8 mouse cellular contexts compared by ENCODE assay signal in the genomic region with DNA sequence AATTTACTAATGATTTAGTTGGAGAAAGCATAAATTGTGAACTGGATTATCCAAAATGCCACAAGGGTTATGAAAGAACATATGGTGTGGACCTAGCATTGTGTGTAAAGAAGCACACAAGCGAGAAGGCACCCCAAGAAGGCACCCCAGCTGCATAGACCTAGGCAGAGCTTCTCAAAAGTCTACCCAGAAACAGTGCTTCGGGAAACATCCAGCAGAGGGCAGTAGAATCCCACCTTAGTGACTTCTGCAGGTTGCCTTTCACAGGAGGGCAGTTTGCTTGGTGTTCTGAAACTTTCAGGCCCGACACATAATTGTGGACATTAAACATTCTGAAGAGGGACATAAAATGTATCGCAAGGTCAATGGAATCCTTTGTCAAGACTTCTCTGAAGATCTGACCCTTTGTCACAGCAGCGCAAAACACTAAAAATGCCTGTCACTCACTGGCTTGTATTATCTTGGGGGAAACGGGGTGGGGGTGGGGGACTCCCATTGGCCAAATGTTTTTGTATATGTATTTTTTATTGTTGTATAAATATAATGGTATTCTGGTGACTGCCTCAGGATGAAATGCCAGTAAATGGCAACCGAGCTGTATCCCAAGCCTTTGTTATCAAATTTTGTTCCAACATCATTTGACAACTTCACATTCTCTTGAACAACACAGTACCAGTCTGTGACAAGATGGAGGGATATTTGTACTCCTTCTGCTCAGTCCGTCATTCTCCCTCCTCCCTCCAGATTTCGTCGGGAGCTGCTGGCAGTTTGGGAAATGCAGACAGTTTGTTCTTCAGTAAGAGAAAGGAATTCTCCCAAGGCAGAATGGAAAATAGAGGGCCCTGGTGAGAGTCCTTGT.
DNase-seq lines count a peak whose midpoint lies in the region; ATAC-seq and TF ChIP-seq lines count a peak whose summit lies in the region.

No protein-coding gene starts in this region.

- no peak overlapping the region for H3K4me2 ChIP-seq in heart, postnatal 0 days (ENCODE audit: low read depth, low read length)
- no peak overlapping the region for H3K4me2 ChIP-seq in heart, embryonic 12.5 days
- no peak overlapping the region for H3K4me2 ChIP-seq in midbrain, embryonic 16.5 days (ENCODE audit: low read length)

- no peak overlapping the region for H3K9ac ChIP-seq in heart, postnatal 0 days (replicated peaks; ENCODE audit: low read depth, low read length)
- no peak overlapping the region for H3K9ac ChIP-seq in heart, embryonic 12.5 days
- no peak overlapping the region for H3K9ac ChIP-seq in midbrain, embryonic 16.5 days (ENCODE audit: low read depth, low read length)

- TF ChIP-seq CTCF in heart, postnatal 0 days (IDR thresholded peaks at IDR 0.05; ENCODE audit: low read depth) = peak; percentile 85
- TF ChIP-seq CTCF in cerebellum, adult 2 months (IDR thresholded peaks at IDR 0.05; ENCODE audit: borderline replicate concordance, insufficient read depth, low read depth, low read length) = peak; percentile 73

- H3K27ac ChIP-seq in heart, postnatal 0 days (ENCODE audit: low read depth) = no peak overlapping the region
- H3K27ac ChIP-seq in heart, embryonic 12.5 days (ENCODE audit: poor library complexity, severe bottlenecking) = no peak overlapping the region
- H3K27ac ChIP-seq in cerebellum, adult 2 months (ENCODE audit: insufficient read depth, low read length) = no peak overlapping the region
- no peak overlapping the region for H3K27ac ChIP-seq in midbrain, embryonic 16.5 days (ENCODE audit: low read length)

- no peak for ATAC-seq in heart, postnatal 0 days (ENCODE audit: insufficient read depth, low read depth)
- ATAC-seq in heart, embryonic 12.5 days (ENCODE audit: insufficient number of reproducible peaks, low FRiP score) = no peak
- peak; percentile 86 for ATAC-seq in midbrain, embryonic 16.5 days

- H3K36me3 ChIP-seq in heart, postnatal 0 days (replicated peaks; ENCODE audit: control insufficient read depth, insufficient read depth, low read length) = no peaks in the 10 kb centered on the region
- H3K36me3 ChIP-seq in heart, embryonic 12.5 days = no peaks in the 10 kb centered on the region
- H3K36me3 ChIP-seq in midbrain, embryonic 16.5 days (ENCODE audit: control insufficient read depth, insufficient read depth, low read length) = no peaks in the 10 kb centered on the region

- peak; percentile 49 for DNase-seq in heart, postnatal 0 days (ENCODE audit: low spot score)
- peak; percentile 50 to 62 for DNase-seq in cerebellum, adult 2 months
- peak; percentile 92 for DNase-seq in forelimb bud, embryonic 11.5 days (ENCODE audit: low read depth, low spot score)
- peak; percentile 54 for DNase-seq in kidney, adult 18-20 months
- peak; percentile 84 to 91 for DNase-seq in left cerebral cortex, postnatal 25 days (ENCODE audit: low spot score in 2 of 2)
- peak; percentile 30 for DNase-seq in thymus, postnatal 0 days (ENCODE audit: low spot score)

- no peaks in the 10 kb centered on the region for H3K4me1 ChIP-seq in heart, postnatal 0 days (ENCODE audit: control insufficient read depth, insufficient read depth)
- no peaks in the 10 kb centered on the region for H3K4me1 ChIP-seq in heart, embryonic 12.5 days (replicated peaks)
- no peaks in the 10 kb centered on the region for H3K4me1 ChIP-seq in cerebellum, adult 2 months (ENCODE audit: control insufficient read depth, insufficient read depth, low read length)
- H3K4me1 ChIP-seq in midbrain, embryonic 16.5 days (ENCODE audit: control insufficient read depth, insufficient read depth, low read length) = peaks cover 3% of the 10 kb centered on the region; the same call in 1 of the 2 replicates

- TF ChIP-seq EP300 in heart, postnatal 0 days (IDR thresholded peaks at IDR 0.05; ENCODE audit: low read depth) = no peak

- TF ChIP-seq POLR2A in cerebellum, adult 2 months (IDR thresholded peaks at IDR 0.05; ENCODE audit: borderline replicate concordance, insufficient read depth, low read length) = no peak

- H3K9me3 ChIP-seq in heart, postnatal 0 days (replicated peaks; ENCODE audit: control insufficient read depth, low read length) = no peaks in the 10 kb centered on the region
- H3K9me3 ChIP-seq in heart, embryonic 12.5 days (replicated peaks) = no peaks in the 10 kb centered on the region
- H3K9me3 ChIP-seq in midbrain, embryonic 16.5 days (replicated peaks; ENCODE audit: control insufficient read depth, low read length, poor library complexity, severe bottlenecking) = no peaks in the 10 kb centered on the region

- no peak overlapping the region for H3K4me3 ChIP-seq in heart, postnatal 0 days (ENCODE audit: low read depth, low read length)
- H3K4me3 ChIP-seq in heart, embryonic 12.5 days = no peak overlapping the region
- no peak overlapping the region for H3K4me3 ChIP-seq in cerebellum, adult 2 months (replicated peaks; ENCODE audit: insufficient read depth, low read depth, low read length)
- H3K4me3 ChIP-seq in midbrain, embryonic 16.5 days (ENCODE audit: low read depth, low read length) = no peak overlapping the region

- H3K27me3 ChIP-seq in heart, postnatal 0 days (ENCODE audit: control insufficient read depth, insufficient read depth, low read length) = no peaks in the 10 kb centered on the region
- peaks cover 5% of the 10 kb centered on the region; the same call in 1 of the 2 replicates for H3K27me3 ChIP-seq in heart, embryonic 12.5 days (replicated peaks)
- H3K27me3 ChIP-seq in cerebellum, adult 2 months (ENCODE audit: control insufficient read depth, insufficient read depth, low read length) = no peaks in the 10 kb centered on the region
- no peaks in the 10 kb centered on the region for H3K27me3 ChIP-seq in midbrain, embryonic 16.5 days (ENCODE audit: control insufficient read depth, insufficient read depth, low read depth, low read length)

- intact Hi-C loops in left cerebral cortex, postnatal 25 days (cut with DNase I) = loop anchor here (5.0 kb wide), 1 partner anchor 249 kb away; no protein-coding TSS in a partner anchor

- WGBS in heart, postnatal 0 days = 52% methylated on average over 10 of the region's 10 CpGs
- 50% methylated on average over 10 of the region's 10 CpGs for WGBS in heart, embryonic 12.5 days
- 39% methylated on average over 10 of the region's 10 CpGs for WGBS in cerebellum, adult 2 months
- WGBS in midbrain, embryonic 16.5 days = 30% methylated on average over 10 of the region's 10 CpGs

Comparison
In these comparisons a context has a peak if more than half of its experiments do, and no peak if none do; other contexts are left out.
1. DNase-seq: peak in every context shown above with its lines; median percentile 92 in forelimb bud, embryonic 11.5 days; 88 in left cerebral cortex, postnatal 25 days; 56 in cerebellum, adult 2 months; 54 in kidney, adult 18-20 months; 49 in heart, postnatal 0 days; 30 in thymus, postnatal 0 days.